Comparison of ENCODE assay signal across 21 mouse cellular contexts in genomic region chr2:133724757-133725156, GRCm38 (mm10).
DNase-seq lines count a peak whose midpoint lies in the region; ATAC-seq lines count a peak whose summit lies in the region.
"Had no signal": no experiment of that assay in that cellular context is flagged by ENCODE, and none has a peak within 500 bp of the region (broad histone marks: within the 10 kb centered on the region; RNA-seq: fewer than 3 reads in every experiment).

No protein-coding gene starts in this region.

- H3K4me2 ChIP-seq in hindbrain, embryonic 13.5 days = no peak overlapping the region
- H3K4me2 ChIP-seq in neural tube, embryonic 13.5 days = no peak overlapping the region
- H3K4me2 ChIP-seq in neural tube, embryonic 15.5 days = no peak overlapping the region
- H3K4me2 ChIP-seq in forebrain, embryonic 13.5 days = no peak overlapping the region
- H3K4me2 ChIP-seq: heart, embryonic 11.5 days; liver, embryonic 12.5 days; midbrain, embryonic 11.5 days; neural tube, embryonic 12.5 days had no signal

- H3K27ac ChIP-seq in hindbrain, embryonic 13.5 days = no peak overlapping the region
- H3K27ac ChIP-seq in hindbrain, embryonic 10.5 days = no peak overlapping the region
- H3K27ac ChIP-seq in neural tube, embryonic 13.5 days (replicated peaks) = no peak overlapping the region
- H3K27ac ChIP-seq in neural tube, embryonic 15.5 days (replicated peaks) = no peak overlapping the region
- no peak overlapping the region; the same call in 1 of the 2 replicates for H3K27ac ChIP-seq in forebrain, embryonic 13.5 days
- H3K27ac ChIP-seq: layer of hippocampus, adult 2 months; left cerebral cortex, adult 2 months; liver, embryonic 12.5 days; neural tube, embryonic 12.5 days had no signal

- DNase-seq in hindbrain, embryonic 10.5 days (ENCODE audit: low spot score) = no peak
- DNase-seq in ovary, postnatal 10 days (ENCODE audit: low spot score) = no peak
- DNase-seq: cerebellum, adult 11-12 months; gastrocnemius, postnatal 25 days; kidney, adult 11 months; liver, postnatal 0 days; thymus, adult 2 months; thymus, postnatal 36 days had no signal

- H3K4me1 ChIP-seq in hindbrain, embryonic 13.5 days (replicated peaks) = 0 out of 2 replicates have a peak, but pooled peaks cover 8% of the 10 kb centered on the region
- H3K4me1 ChIP-seq in hindbrain, embryonic 10.5 days (replicated peaks) = no peaks in the 10 kb centered on the region
- H3K4me1 ChIP-seq in neural tube, embryonic 13.5 days (replicated peaks) = peaks cover 6% of the 10 kb centered on the region; the same call in 1 of the 2 replicates
- H3K4me1 ChIP-seq in neural tube, embryonic 15.5 days = 0 out of 2 replicates have a peak, but pooled peaks cover 6% of the 10 kb centered on the region
- peaks cover 17% of the 10 kb centered on the region for H3K4me1 ChIP-seq in forebrain, embryonic 13.5 days
- H3K4me1 ChIP-seq: liver, embryonic 12.5 days; neural tube, embryonic 12.5 days had no signal

- no peaks in the 10 kb centered on the region for H3K36me3 ChIP-seq in hindbrain, embryonic 13.5 days
- no peaks in the 10 kb centered on the region for H3K36me3 ChIP-seq in hindbrain, embryonic 10.5 days
- no peaks in the 10 kb centered on the region for H3K36me3 ChIP-seq in neural tube, embryonic 13.5 days
- no peaks in the 10 kb centered on the region for H3K36me3 ChIP-seq in neural tube, embryonic 15.5 days
- no peaks in the 10 kb centered on the region for H3K36me3 ChIP-seq in forebrain, embryonic 13.5 days (ENCODE audit: poor library complexity, severe bottlenecking)
- H3K36me3 ChIP-seq: liver, embryonic 12.5 days; neural tube, embryonic 12.5 days had no signal

- ATAC-seq in hindbrain, embryonic 13.5 days (ENCODE audit: low FRiP score) = peak; percentile 49; the same call in 1 of the 2 replicates
- peak; percentile 47; the same call in 1 of the 2 replicates for ATAC-seq in neural tube, embryonic 13.5 days (ENCODE audit: low read depth)
- no peak for ATAC-seq in neural tube, embryonic 15.5 days (ENCODE audit: low FRiP score)
- peak; percentile 74 for ATAC-seq in forebrain, embryonic 13.5 days
- no peak for ATAC-seq in inflammation-experienced regulatory T-cells, adult 6 months
- ATAC-seq: liver, embryonic 12.5 days; liver, postnatal 0 days; midbrain, embryonic 16.5 days had no signal

- H3K9ac ChIP-seq in hindbrain, embryonic 13.5 days = no peak overlapping the region
- no peak overlapping the region for H3K9ac ChIP-seq in neural tube, embryonic 13.5 days
- H3K9ac ChIP-seq in neural tube, embryonic 15.5 days (replicated peaks) = no peak overlapping the region
- H3K9ac ChIP-seq in forebrain, embryonic 13.5 days = no peak overlapping the region
- H3K9ac ChIP-seq: liver, embryonic 12.5 days; liver, postnatal 0 days; neural tube, embryonic 12.5 days had no signal

- H3K9me3 ChIP-seq in hindbrain, embryonic 13.5 days = no peaks in the 10 kb centered on the region
- no peaks in the 10 kb centered on the region for H3K9me3 ChIP-seq in hindbrain, embryonic 10.5 days
- no peaks in the 10 kb centered on the region for H3K9me3 ChIP-seq in neural tube, embryonic 13.5 days
- H3K9me3 ChIP-seq in neural tube, embryonic 15.5 days (replicated peaks) = no peaks in the 10 kb centered on the region
- no peaks in the 10 kb centered on the region for H3K9me3 ChIP-seq in forebrain, embryonic 13.5 days (replicated peaks)
- H3K9me3 ChIP-seq: liver, embryonic 12.5 days; neural tube, embryonic 12.5 days had no signal

- no peak overlapping the region for H3K4me3 ChIP-seq in hindbrain, embryonic 13.5 days
- no peak overlapping the region for H3K4me3 ChIP-seq in hindbrain, embryonic 10.5 days
- no peak overlapping the region for H3K4me3 ChIP-seq in neural tube, embryonic 13.5 days
- no peak overlapping the region for H3K4me3 ChIP-seq in neural tube, embryonic 15.5 days (replicated peaks)
- no peak overlapping the region for H3K4me3 ChIP-seq in forebrain, embryonic 13.5 days
- H3K4me3 ChIP-seq: erythroblast, embryonic 14.5 days; layer of hippocampus, adult 2 months; left cerebral cortex, adult 2 months; liver, embryonic 12.5 days; neural tube, embryonic 12.5 days had no signal

- no peaks in the 10 kb centered on the region for H3K27me3 ChIP-seq in hindbrain, embryonic 13.5 days
- no peaks in the 10 kb centered on the region for H3K27me3 ChIP-seq in hindbrain, embryonic 10.5 days (ENCODE audit: insufficient read depth, poor library complexity, severe bottlenecking)
- H3K27me3 ChIP-seq in neural tube, embryonic 13.5 days = no peaks in the 10 kb centered on the region
- H3K27me3 ChIP-seq in neural tube, embryonic 15.5 days (replicated peaks) = no peaks in the 10 kb centered on the region
- H3K27me3 ChIP-seq in forebrain, embryonic 13.5 days = no peaks in the 10 kb centered on the region
- H3K27me3 ChIP-seq: neural tube, embryonic 12.5 days had no signal

- 66% methylated on average over 6 of the region's 6 CpGs for WGBS in hindbrain, embryonic 13.5 days
- WGBS in hindbrain, embryonic 10.5 days = 81% methylated on average over 6 of the region's 6 CpGs
- WGBS in neural tube, embryonic 13.5 days = 49% methylated on average over 6 of the region's 6 CpGs
- 54% methylated on average over 6 of the region's 6 CpGs for WGBS in neural tube, embryonic 15.5 days
- 36% methylated on average over 6 of the region's 6 CpGs for WGBS in forebrain, embryonic 13.5 days

Comparison
In these comparisons a context has a peak if more than half of its experiments do, and no peak if none do; other contexts are left out.
1. ATAC-seq: peak in hindbrain, embryonic 13.5 days (single experiment), neural tube, embryonic 13.5 days (single experiment) and forebrain, embryonic 13.5 days (single experiment); none in neural tube, embryonic 15.5 days (single experiment) and inflammation-experienced regulatory T-cells, adult 6 months (single experiment).